Comparison of ENCODE assay signal across 24 mouse cellular contexts in genomic region chr16:38032644-38033043, GRCm38 (mm10). TPM values are rescaled to one million over a fixed set of nuclear protein-coding genes. Genes with fewer than 3 reads are reported as not detected.
DNase-seq lines count a peak whose midpoint lies in the region; ATAC-seq lines count a peak whose summit lies in the region.
"Had no signal": no experiment of that assay in that cellular context is flagged by ENCODE, and none has a peak within 500 bp of the region (broad histone marks: within the 10 kb centered on the region; RNA-seq: fewer than 3 reads in every experiment).

No protein-coding gene starts in this region.

- H3K4me3 ChIP-seq in kidney, embryonic 14.5 days (ENCODE audit: low read length) = no peak overlapping the region
- H3K4me3 ChIP-seq: embryonic facial prominence, embryonic 13.5 days; erythroblast, embryonic 14.5 days; forebrain, embryonic 12.5 days; limb, embryonic 15.5 days; lung, embryonic 15.5 days; megakaryocyte, embryonic 14.5 days had no signal

- 91% methylated on average over 9 of the region's 9 CpGs for WGBS in kidney, embryonic 14.5 days

- H3K27me3 ChIP-seq in kidney, embryonic 14.5 days (ENCODE audit: control insufficient read depth, insufficient read depth, low read length) = no peaks in the 10 kb centered on the region
- H3K27me3 ChIP-seq: embryonic facial prominence, embryonic 13.5 days; forebrain, embryonic 12.5 days; limb, embryonic 15.5 days; lung, embryonic 15.5 days; Patski had no signal

- H3K4me2 ChIP-seq in kidney, embryonic 14.5 days (replicated peaks; ENCODE audit: low read depth, low read length) = no peak overlapping the region
- H3K4me2 ChIP-seq: embryonic facial prominence, embryonic 13.5 days; forebrain, embryonic 12.5 days; limb, embryonic 15.5 days; lung, embryonic 15.5 days had no signal

- no peak for ATAC-seq in kidney, embryonic 14.5 days (ENCODE audit: low FRiP score, low TSS enrichment)
- peak; percentile 95 for ATAC-seq in megakaryocyte-erythroid progenitor cell, adult 5-6 weeks (replicated peaks; ENCODE audit: low FRiP score, low TSS enrichment, poor library complexity, severe bottlenecking)
- ATAC-seq: hindbrain, postnatal 0 days; Patski had no signal

- no peak overlapping the region for H3K27ac ChIP-seq in kidney, embryonic 14.5 days (ENCODE audit: low read depth, low read length)
- H3K27ac ChIP-seq: embryonic facial prominence, embryonic 13.5 days; forebrain, embryonic 12.5 days; hindbrain, postnatal 0 days; kidney, postnatal 0 days; limb, embryonic 15.5 days; liver, embryonic 14.5 days; lung, embryonic 15.5 days; stomach, postnatal 0 days had no signal

- H3K9me3 ChIP-seq in kidney, embryonic 14.5 days (ENCODE audit: control insufficient read depth, low read length) = no peaks in the 10 kb centered on the region
- H3K9me3 ChIP-seq: embryonic facial prominence, embryonic 13.5 days; forebrain, embryonic 12.5 days; limb, embryonic 15.5 days; lung, embryonic 15.5 days had no signal

- intact Hi-C loops in heart, postnatal 36 days (cut with DNase I) = no loop called here

- no peaks in the 10 kb centered on the region for H3K36me3 ChIP-seq in kidney, embryonic 14.5 days (ENCODE audit: control insufficient read depth, insufficient read depth, low read length)
- H3K36me3 ChIP-seq: embryonic facial prominence, embryonic 13.5 days; forebrain, embryonic 12.5 days; limb, embryonic 15.5 days; lung, embryonic 15.5 days had no signal

- peak; percentile 17 to 24 for DNase-seq in heart, adult 18-20 months
- no peak for DNase-seq in heart, postnatal 36 days
- peak; percentile 48 for DNase-seq in kidney, adult 9 months
- DNase-seq in lung, postnatal 36 days = peak; percentile 36
- DNase-seq in lung, postnatal 14 days = no peak
- no peak for DNase-seq in embryo, embryonic 11 days
- DNase-seq: adrenal gland, adult 2 months; cerebellum, adult 11 months; cerebellum, postnatal 14 days; midbrain, embryonic 14.5 days; right cerebral cortex, postnatal 14 days had no signal

- H3K4me1 ChIP-seq in kidney, embryonic 14.5 days (ENCODE audit: control insufficient read depth, insufficient read depth, low read length) = no peaks in the 10 kb centered on the region
- H3K4me1 ChIP-seq: embryonic facial prominence, embryonic 13.5 days; forebrain, embryonic 12.5 days; limb, embryonic 15.5 days; lung, embryonic 15.5 days; megakaryocyte, embryonic 14.5 days had no signal

- no peak overlapping the region for H3K9ac ChIP-seq in kidney, embryonic 14.5 days (ENCODE audit: low read depth, low read length)
- H3K9ac ChIP-seq: embryonic facial prominence, embryonic 13.5 days; forebrain, embryonic 12.5 days; limb, embryonic 15.5 days; liver, embryonic 14.5 days; lung, embryonic 15.5 days had no signal

RNA-seq across cellular contexts. Expression of gene Gsk3b, which starts 56.2 kb away (rescaled TPM):
- total RNA-seq in heart, adult 18-20 months (2021) = 10 to 100 TPM; 49.9 to 53.8 TPM
- 10 to 100 TPM; 52.3 to 55.6 TPM for total RNA-seq in heart, postnatal 36 days (2021)
- 82.6 and 86.2 TPM in 2 replicates for polyA plus RNA-seq in kidney, embryonic 14.5 days (2014; fragmentation: Nextera tagmentation; extraction: Ambion mirVana)
- 34.1 and 54.9 TPM in 2 replicates for total RNA-seq in megakaryocyte-erythroid progenitor cell, adult 5-6 weeks (2014; fragmentation: Nextera tagmentation)
- total RNA-seq in megakaryocyte-erythroid progenitor cell, adult 5-6 weeks (2017) = 31.8 and 44.1 TPM in 2 replicates

Comparison
In these comparisons a context has a peak if more than half of its experiments do, and no peak if none do; other contexts are left out.
1. DNase-seq: peak in heart, adult 18-20 months (2 of 2), kidney, adult 9 months (single experiment) and lung, postnatal 36 days (single experiment); none in heart, postnatal 36 days (0 of 2), lung, postnatal 14 days (single experiment) and embryo, embryonic 11 days (single experiment).